Mouse (Mus musculus) CD4-positive, CD25-positive, alpha-beta regulatory T cell, adult 4 months (primary cell): ENCODE measurements around the gene Prr5l. TPM values are rescaled to one million over a fixed set of nuclear protein-coding genes. Genes with fewer than 3 reads are reported as not detected.

Source experiments
- ATAC-seq: one replicate; pipeline ENCODE4 v1.8.0; 2017
- polyA plus RNA-seq, 2 experiments: library from polyadenylated mRNA; unstranded; fragments of 100-300 nt; shearing (Covaris generic); gene quantifications; one replicate each; pipeline ENCODE4 v1.2.1; 2017

The Prr5l gene
- polyA plus RNA-seq = 1 to 10 TPM; 1.5 to 3.1 TPM

- no peak for ATAC-seq
Observed at GRCm38 (mm10) chr2:101882998-101883397, at the start of gene Prr5l. Gene Prr5l (minus strand): TSS chr2:101883027.

GRCm38 (mm10) chr2:101932169-101932936 lies 49.5 kb upstream of the Prr5l start:
- no peak for ATAC-seq

- ATAC-seq = no peak
Observed at GRCm38 (mm10) chr2:101925591-101926188, 42.9 kb upstream of the Prr5l start.

- no peak for ATAC-seq
Observed at GRCm38 (mm10) chr2:101925183-101925582, 42.4 kb upstream of the Prr5l start.

GRCm38 (mm10) chr2:101923181-101923580 lies 40.4 kb upstream of the Prr5l start:
- no peak for ATAC-seq

- no peak for ATAC-seq
Observed at GRCm38 (mm10) chr2:101922302-101922701, 39.5 kb upstream of the Prr5l start.

- no peak for ATAC-seq
Observed at GRCm38 (mm10) chr2:101920136-101920554, 37.3 kb upstream of the Prr5l start.

- no peak for ATAC-seq
Observed at GRCm38 (mm10) chr2:101918518-101918917, 35.7 kb upstream of the Prr5l start.

GRCm38 (mm10) chr2:101909326-101910080 lies 26.7 kb upstream of the Prr5l start:
- no peak for ATAC-seq

GRCm38 (mm10) chr2:101908773-101909172 lies 25.9 kb upstream of the Prr5l start:
- no peak for ATAC-seq

GRCm38 (mm10) chr2:101907386-101908022 lies 24.7 kb upstream of the Prr5l start:
- ATAC-seq = no peak

GRCm38 (mm10) chr2:101906379-101906690 lies 23.5 kb upstream of the Prr5l start:
- ATAC-seq = no peak

GRCm38 (mm10) chr2:101905534-101906378 lies 22.9 kb upstream of the Prr5l start:
- ATAC-seq = peak; percentile 90

- ATAC-seq = no peak
Observed at GRCm38 (mm10) chr2:101902196-101902595, 19.4 kb upstream of the Prr5l start.

GRCm38 (mm10) chr2:101896425-101897204 lies 13.8 kb upstream of the Prr5l start:
- ATAC-seq = no peak

- ATAC-seq = no peak
Observed at GRCm38 (mm10) chr2:101894126-101894525, 11.3 kb upstream of the Prr5l start.

- no peak for ATAC-seq
Observed at GRCm38 (mm10) chr2:101891143-101891542, 8.3 kb upstream of the Prr5l start.

- ATAC-seq = no peak
Observed at GRCm38 (mm10) chr2:101888886-101889285, 6.1 kb upstream of the Prr5l start.

- peak; percentile 100 for ATAC-seq
Observed at GRCm38 (mm10) chr2:101885768-101886438, 3.1 kb upstream of the Prr5l start, which contains the start of gene Commd9. Gene Commd9 (plus strand): TSS chr2:101886247.

- no peak for ATAC-seq
Observed at GRCm38 (mm10) chr2:101884286-101884685, 1.5 kb upstream of the Prr5l start.
